Mouse (Mus musculus): ENCODE measurements around the gene Fam209.

- TF ChIP-seq POLR2A (IDR thresholded peaks at IDR 0.05; ENCODE audit: borderline replicate concordance, extremely low read depth, insufficient read depth, insufficient read length, poor library complexity, severe bottlenecking) (no peak), CTCF (IDR thresholded peaks at IDR 0.05; ENCODE audit: borderline replicate concordance, extremely low read depth, insufficient read depth, insufficient read length) (no peak)
Observed at GRCm38 (mm10) chr2:172522528-172522927, 50.2 kb downstream of the Fam209 start.

All from brain, embryonic 14.5 days (tissue).